Mouse (Mus musculus) spleen, adult 2 months (tissue): ENCODE measurements at regions not wholly inside any gene's neighbourhood (a gene's known extent, or its start where the extent isn't known, plus 50 kb on each side); places are given as distances from the start of the nearest gene placed in this dataset.

Experiments
- DNase-seq, 2 experiments: peaks; one replicate each; pipeline versions ENCODE4 v3.0.0 to v3.0.0-alpha.2; 2012 to 2021; ENCODE audit warnings: low spot score in 2 of 2, low read depth in 1 of 2
- H3K27ac ChIP-seq: fragments of 200-500 bp; 2 replicates; pipeline ENCODE4 v1.5.1; 2012; ENCODE audit warnings: low read length, inconsistent platforms; ENCODE audit not compliant: insufficient read depth
- H3K27me3 ChIP-seq: fragments of 200-500 bp; 2 replicates; pipeline ENCODE4 v1.6.1; 2012; ENCODE audit warnings: mild to moderate bottlenecking, moderate library complexity, low read length, inconsistent platforms; ENCODE audit not compliant: control insufficient read depth, insufficient read depth
- H3K36me3 ChIP-seq: fragments of 200-500 bp; 2 replicates; pipeline ENCODE4 v1.6.1; 2012; ENCODE audit warnings: mild to moderate bottlenecking, low read length, inconsistent platforms; ENCODE audit not compliant: control insufficient read depth, insufficient read depth
- H3K4me1 ChIP-seq: fragments of 200-500 bp; 2 replicates; pipeline ENCODE4 v1.6.1; 2011; ENCODE audit warnings: inconsistent platforms; ENCODE audit not compliant: control insufficient read depth, insufficient read depth, insufficient read length
- H3K4me3 ChIP-seq: fragments of 200-500 bp; 2 replicates; pipeline ENCODE4 v1.5.1; 2011; ENCODE audit warnings: mild to moderate bottlenecking, inconsistent platforms; ENCODE audit not compliant: insufficient read depth, insufficient read length; ENCODE audit errors: extremely low read depth
- CTCF ChIP-seq: fragments of 200-500 bp; IDR thresholded peaks from 2 replicates; pipeline ENCODE4 v1.5.1; 2011; ENCODE audit warnings: mild to moderate bottlenecking, inconsistent platforms; ENCODE audit not compliant: insufficient read depth, insufficient read length, insufficient replicate concordance; ENCODE audit errors: extremely low read depth
- POLR2A ChIP-seq: fragments of 200-500 bp; IDR thresholded peaks from 2 replicates; pipeline ENCODE4 v1.6.1; 2011; ENCODE audit warnings: low read depth, low read length, inconsistent platforms
- WGBS: fragments of 180-500 bp; shearing (Covaris S2); methylation state at CpG from one replicate; pipeline ENCODE4 v1.1.7; 2018; 5-methylcytosine and 5-hydroxymethylcytosine counted together

GRCm38 (mm10) chr2:166420275-166420674 lies 264.8 kb upstream of the Sulf2 start:
- TF ChIP-seq CTCF (no peak), POLR2A (no peak)
- Histone ChIP-seq H3K4me3 (no peak overlapping the region), H3K27ac (no peak overlapping the region), H3K4me1 (no peaks in the 10 kb centered on the region), H3K27me3 (no peaks in the 10 kb centered on the region), H3K36me3 (no peaks in the 10 kb centered on the region)
- no peak for DNase-seq
- WGBS, result 41% methylated on average over 8 of the region's 8 CpGs

- H3K4me3 ChIP-seq, result no peak overlapping the region
- H3K27me3 ChIP-seq, result no peaks in the 10 kb centered on the region
- H3K27ac ChIP-seq, result no peak overlapping the region
- no peak for TF ChIP-seq POLR2A
- no peak for TF ChIP-seq CTCF
- H3K36me3 ChIP-seq, result no peaks in the 10 kb centered on the region
- no peak for DNase-seq
- WGBS, result 91% methylated on average over 9 of the region's 9 CpGs
- H3K4me1 ChIP-seq, result no peaks in the 10 kb centered on the region
Measured at GRCm38 (mm10) chr2:166419271-166419670, 263.8 kb upstream of the Sulf2 start.

DNA sequence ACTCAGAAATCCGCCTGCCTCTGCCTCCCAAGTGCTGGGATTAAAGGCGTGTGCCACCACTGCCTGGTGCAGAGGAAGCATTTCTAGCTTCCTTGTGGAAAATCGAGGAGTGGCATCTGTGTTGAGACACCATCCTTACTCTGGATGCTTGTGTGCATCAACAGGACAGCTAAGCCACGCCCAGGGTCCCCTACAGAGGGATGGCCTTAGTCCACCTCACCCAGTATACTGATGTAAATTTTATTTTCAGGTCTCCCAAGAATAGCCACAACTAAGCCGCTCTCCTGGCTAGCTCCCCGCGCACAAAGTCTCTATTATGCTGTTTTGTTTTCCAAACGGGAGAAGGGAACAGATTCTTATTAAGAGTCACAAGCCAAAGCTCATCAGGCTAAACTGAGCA lies 262.8 kb upstream of the Sulf2 start:
- WGBS, result 90% methylated on average over 8 of the region's 8 CpGs
- H3K36me3 ChIP-seq, result no peaks in the 10 kb centered on the region
- no peaks in the 10 kb centered on the region for H3K27me3 ChIP-seq
- H3K27ac ChIP-seq, result no peak overlapping the region
- H3K4me1 ChIP-seq, result no peaks in the 10 kb centered on the region
- TF ChIP-seq CTCF (no peak), POLR2A (no peak)
- no peak overlapping the region for H3K4me3 ChIP-seq
- DNase-seq, result no peak

DNA sequence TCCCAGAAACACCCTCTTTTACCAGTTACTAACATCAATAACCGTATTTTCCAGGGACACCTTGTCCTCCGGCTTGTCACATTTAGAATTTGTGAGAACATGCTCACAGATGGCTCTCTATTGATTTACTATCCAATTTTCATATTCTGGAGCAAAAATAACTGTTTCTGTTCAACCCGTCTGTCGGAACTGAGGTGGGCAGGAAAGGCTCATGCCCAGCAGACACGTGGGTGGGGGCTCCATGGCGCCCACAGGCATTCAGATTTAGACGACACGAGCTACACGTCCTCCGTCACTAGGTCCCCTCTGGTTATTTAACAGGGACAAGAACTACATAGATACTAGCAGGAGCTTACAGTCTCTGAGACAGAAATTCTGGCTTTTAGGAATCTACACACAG lies 262.2 kb upstream of the Sulf2 start:
- Histone ChIP-seq H3K27me3 (no peaks in the 10 kb centered on the region), H3K36me3 (no peaks in the 10 kb centered on the region), H3K4me1 (0 out of 2 replicates have a peak, but pooled peaks cover 4% of the 10 kb centered on the region), H3K27ac (no peak overlapping the region), H3K4me3 (no peak overlapping the region)
- 94% methylated on average over 10 of the region's 10 CpGs for WGBS
- DNase-seq, result no peak
- TF ChIP-seq CTCF, result no peak
- TF ChIP-seq POLR2A, result no peak

DNA sequence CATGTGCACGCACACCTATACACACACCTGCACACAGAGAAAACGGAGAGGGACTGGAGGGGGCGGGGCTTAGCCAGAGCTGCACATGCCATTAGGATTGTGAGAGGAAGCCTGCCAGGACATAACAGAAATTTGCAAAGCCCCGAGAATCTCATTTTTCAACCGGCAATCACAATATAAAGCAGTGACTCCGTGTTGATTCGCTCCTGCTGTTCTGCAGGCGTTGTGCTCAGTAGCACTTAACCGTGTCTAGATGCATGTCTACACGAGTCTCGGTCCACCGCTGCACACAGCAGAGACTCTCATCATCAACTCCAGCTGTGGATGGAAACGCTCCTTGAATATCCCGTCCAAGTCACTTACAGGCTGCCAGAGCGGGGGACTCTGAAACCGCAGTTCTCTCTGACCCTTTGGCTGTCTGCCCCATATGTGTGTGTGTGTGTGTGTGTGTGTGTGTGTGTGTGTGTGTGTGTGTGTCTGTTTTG lies 260.1 kb upstream of the Sulf2 start:
- H3K4me3 ChIP-seq, result no peak overlapping the region
- H3K27ac ChIP-seq, result no peak overlapping the region
- DNase-seq, result no peak
- no peaks in the 10 kb centered on the region for H3K27me3 ChIP-seq
- no peaks in the 10 kb centered on the region for H3K36me3 ChIP-seq
- TF ChIP-seq CTCF (no peak), POLR2A (no peak)
- peaks cover 13% of the 10 kb centered on the region; the same call in 1 of the 2 replicates for H3K4me1 ChIP-seq
- WGBS, result 89% methylated on average over 16 of the region's 16 CpGs

- no peak for DNase-seq
- Histone ChIP-seq H3K27me3 (no peaks in the 10 kb centered on the region), H3K4me3 (no peak overlapping the region), H3K27ac (no peak overlapping the region), H3K4me1 (peaks cover 16% of the 10 kb centered on the region; the same call in 1 of the 2 replicates), H3K36me3 (no peaks in the 10 kb centered on the region)
- TF ChIP-seq POLR2A (no peak), CTCF (no peak)
- WGBS, result 93% methylated on average over 8 of the region's 8 CpGs
Measured at GRCm38 (mm10) chr2:166414856-166415255, 259.4 kb upstream of the Sulf2 start.

DNA sequence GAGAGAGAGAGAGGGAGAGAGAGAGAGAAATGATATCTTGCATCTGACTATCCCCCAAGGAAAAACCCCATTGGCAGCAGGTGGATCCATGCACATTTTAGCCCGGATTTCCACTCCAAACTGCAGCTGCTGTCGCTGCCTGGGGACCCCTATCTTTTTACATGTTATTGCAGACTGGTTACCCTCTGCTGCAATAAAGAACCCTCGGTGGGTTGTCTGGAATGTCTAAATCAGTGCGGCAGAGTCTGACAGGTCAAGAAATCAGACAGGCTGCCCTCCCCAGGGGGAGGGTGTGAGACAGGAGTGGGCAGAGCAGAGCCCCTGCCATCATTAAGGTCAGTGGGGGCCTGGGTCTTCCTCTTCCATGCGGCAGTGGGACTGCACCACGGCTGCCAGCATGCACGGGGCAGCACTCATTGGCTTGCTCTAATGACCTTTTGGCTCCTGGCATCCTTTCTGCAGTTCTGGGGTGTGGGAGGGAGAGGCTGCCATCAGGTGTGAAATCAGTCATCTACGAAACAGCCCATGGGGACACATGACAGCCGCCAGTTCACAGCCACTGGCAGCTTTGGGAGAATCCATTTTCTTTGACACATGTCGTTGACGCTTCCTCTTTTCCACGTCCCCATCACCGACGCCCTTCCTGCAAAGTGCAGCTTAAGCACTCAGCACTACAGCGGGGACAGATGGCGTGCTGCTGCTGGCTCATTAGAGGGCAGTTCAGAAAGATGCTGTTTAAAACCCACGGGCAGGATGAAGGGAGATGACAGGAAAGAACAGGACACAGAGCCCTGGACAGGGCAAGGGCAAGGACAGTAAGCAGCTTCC lies 256.8 kb upstream of the Sulf2 start:
- H3K36me3 ChIP-seq, result no peaks in the 10 kb centered on the region
- H3K4me3 ChIP-seq, result no peak overlapping the region
- no peaks in the 10 kb centered on the region for H3K27me3 ChIP-seq
- H3K4me1 ChIP-seq, result peaks cover 16% of the 10 kb centered on the region; the same call in 1 of the 2 replicates
- WGBS, result 18% methylated on average over 17 of the region's 17 CpGs
- H3K27ac ChIP-seq, result no peak overlapping the region
- DNase-seq, result no peak
- TF ChIP-seq POLR2A (no peak), CTCF (no peak)
